Mouse (Mus musculus) ES-E14 (cell line): ENCODE data around the gene Ccdc40. TPM values are rescaled to one million over a fixed set of nuclear protein-coding genes. Genes with fewer than 3 reads are reported as not detected.

Source experiments
- DNase-seq: peaks from one replicate; pipeline ENCODE4 v3.0.0-alpha.2; 2013; ENCODE audit warnings: low read depth, low spot score
- H3K27ac ChIP-seq: 2 replicates; pipeline ENCODE4 v1.5.1; 2012; ENCODE audit warnings: low read depth, mild to moderate bottlenecking, low read length, moderate library complexity, mixed read lengths; ENCODE audit not compliant: poor library complexity, insufficient read depth, severe bottlenecking
- H3K36me3 ChIP-seq: 2 replicates; pipeline ENCODE4 v1.6.1; 2012; ENCODE audit warnings: mild to moderate bottlenecking, low read length, moderate library complexity, mixed read lengths; ENCODE audit not compliant: control insufficient read depth, poor library complexity, insufficient read depth, severe bottlenecking
- H3K4me1 ChIP-seq, 2 experiments: fragments of 150-350 bp in 1 of 2; sonication (generic) in 1 of 2; 2 replicates each; pipeline ENCODE4 v1.6.1; 2012; ENCODE audit warnings: low read length in 2 of 2, mild to moderate bottlenecking in 1 of 2, mixed read lengths in 1 of 2; ENCODE audit not compliant: control insufficient read depth in 2 of 2, insufficient read depth in 2 of 2, poor library complexity in 1 of 2
- H3K4me3 ChIP-seq, 2 experiments: fragments of 150-350 bp in 1 of 2; sonication (generic) in 1 of 2; 2 replicates each; pipeline ENCODE4 v1.5.1; 2012; ENCODE audit warnings: low read length in 2 of 2, low read depth in 1 of 2, mild to moderate bottlenecking in 1 of 2, mixed read lengths in 1 of 2; ENCODE audit not compliant: insufficient read depth in 1 of 2, poor library complexity in 1 of 2, severe bottlenecking in 1 of 2
- H3K9ac ChIP-seq: 2 replicates; pipeline ENCODE4 v1.6.1; 2012; ENCODE audit warnings: low read depth, mild to moderate bottlenecking, low read length, mixed read lengths; ENCODE audit not compliant: poor library complexity, insufficient read depth, severe bottlenecking
- H3K9me3 ChIP-seq: fragments of 150-350 bp; sonication (generic); 2 replicates; pipeline ENCODE4 v1.6.1; 2012; ENCODE audit warnings: low read depth, mild to moderate bottlenecking, low read length; ENCODE audit not compliant: control insufficient read depth, insufficient read depth
- CHD2 ChIP-seq: IDR thresholded peaks from 2 replicates; pipeline ENCODE4 v1.6.1; 2014; ENCODE audit warnings: mild to moderate bottlenecking, low read depth, low read length, inconsistent platforms
- HCFC1 ChIP-seq: IDR thresholded peaks from 2 replicates; pipeline ENCODE4 v1.6.1; 2012; ENCODE audit warnings: low read length, inconsistent platforms, borderline replicate concordance; ENCODE audit not compliant: insufficient read depth
- MAFK ChIP-seq: IDR thresholded peaks from 2 replicates; pipeline ENCODE4 v1.6.1; 2014; ENCODE audit warnings: mild to moderate bottlenecking, low read depth, low read length, inconsistent platforms; ENCODE audit not compliant: insufficient read depth
- ZC3H11A ChIP-seq: IDR thresholded peaks from 2 replicates; pipeline ENCODE4 v1.6.1; 2012; ENCODE audit warnings: low read depth, mild to moderate bottlenecking, inconsistent platforms, low read length, borderline replicate concordance
- ZNF384 ChIP-seq: IDR thresholded peaks from 2 replicates; pipeline ENCODE4 v1.6.1; 2012; ENCODE audit warnings: low read depth, low read length, inconsistent platforms
- in situ Hi-C, 2 experiments: fragments of 600-800 bp; cut with MboI; formaldehyde crosslinking; loops; one replicate each; pipeline ENCODE4 v1.15.1; 2025; ENCODE audit warnings: low sequenced_read_pairs in 2 of 2, inconsistent platforms in 1 of 2; ENCODE audit not compliant: unreplicated experiment in 2 of 2
- total RNA-seq: library from RNA; depleted of rRNA; stranded (reverse); fragments of 300-350 nt; gene quantifications from 2 replicates; pipeline ENCODE4 v1.2.3, GENCODE M21; 2012

Ccdc40 gene
- total RNA-seq, 1 experiment: 6.2 TPM

DNA sequence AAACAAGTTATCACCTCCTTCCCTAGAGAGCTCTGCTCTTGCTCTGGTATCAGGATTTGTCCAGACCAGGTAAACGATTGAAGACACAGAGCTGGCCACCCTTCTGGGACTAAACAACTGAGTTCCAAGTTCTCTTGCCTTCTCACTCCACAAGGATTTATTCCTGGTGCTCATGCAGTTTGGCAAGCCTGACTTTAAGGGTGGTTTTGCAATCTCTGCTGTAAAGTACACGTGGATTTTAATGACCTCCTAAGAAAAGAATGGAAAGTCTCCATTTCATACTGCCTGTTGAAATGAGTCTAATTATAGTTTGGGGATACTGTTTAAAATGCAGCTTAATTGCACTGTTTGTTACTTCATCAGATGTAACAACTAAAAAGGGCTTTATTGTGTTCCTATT lies 72.6 kb downstream of the Ccdc40 start:
- H3K9ac ChIP-seq: no peak overlapping the region
- peaks cover 2 to 6% of the 10 kb centered on the region in 2 experiments; a peak in 2 of 4 replicates for H3K4me1 ChIP-seq
- H3K36me3 ChIP-seq: peaks cover 19% of the 10 kb centered on the region
- H3K27ac ChIP-seq: no peak overlapping the region
- H3K4me3 ChIP-seq: peak overlapping the region in 1 of 2 experiments; percentile 64; a peak in 1 of 4 replicates
- no peak for DNase-seq
- TF ChIP-seq ZNF384: no peak
- TF ChIP-seq CHD2: no peak
- TF ChIP-seq ZC3H11A: no peak
- no peak for TF ChIP-seq MAFK
- TF ChIP-seq HCFC1: no peak
- H3K9me3 ChIP-seq: no peaks in the 10 kb centered on the region
- in situ Hi-C loops: no loop called here

DNA sequence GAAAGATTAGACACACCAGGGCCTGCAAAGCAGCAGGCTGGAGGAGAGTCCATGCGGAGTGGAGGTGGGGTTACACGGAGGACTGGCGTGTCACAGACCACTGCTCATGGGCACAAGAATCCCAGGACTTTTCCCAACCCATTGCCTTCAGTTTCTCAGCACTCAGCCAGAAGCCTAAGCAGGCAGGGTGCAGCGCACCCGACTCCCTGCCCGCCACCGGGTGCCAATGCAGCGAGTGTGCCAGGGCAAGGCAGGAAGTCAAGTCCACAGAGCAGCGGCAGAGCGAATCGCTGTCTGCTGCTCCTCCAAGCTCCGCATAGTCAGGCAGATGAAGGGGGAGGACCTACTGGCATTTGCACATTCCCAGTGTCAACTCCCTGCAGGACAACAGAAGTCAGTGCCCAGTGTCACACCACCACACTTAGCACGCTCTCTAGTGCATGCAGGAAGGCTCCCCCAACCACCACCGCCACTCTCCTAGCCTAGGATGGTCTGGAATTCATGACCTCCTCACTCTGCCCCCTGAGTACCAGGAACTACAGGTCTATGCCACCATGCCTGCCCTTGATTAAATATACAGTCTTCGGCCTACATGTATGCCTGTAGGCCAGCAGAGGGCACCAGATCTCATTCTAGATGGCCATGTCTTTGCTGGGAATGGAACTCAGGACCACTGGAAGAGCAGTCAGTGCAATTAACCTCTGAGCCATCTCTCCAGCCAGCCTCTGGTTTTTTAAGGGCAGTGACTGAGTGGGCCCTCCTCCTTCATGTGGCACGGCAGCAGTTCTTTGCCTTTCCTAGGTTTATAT lies 76.7 kb downstream of the Ccdc40 start:
- DNase-seq: peak; percentile 66
- no peaks in the 10 kb centered on the region for H3K36me3 ChIP-seq
- no peak overlapping the region for H3K27ac ChIP-seq
- H3K9ac ChIP-seq: peak overlapping the region; percentile 53; the same call in 1 of the 2 replicates
- TF ChIP-seq ZC3H11A (peak; percentile 18), ZNF384 (no peak), HCFC1 (no peak), MAFK (no peak)
- H3K9me3 ChIP-seq: no peaks in the 10 kb centered on the region
- H3K4me3 ChIP-seq: peak overlapping the region; percentile 32 to 48; a peak in 2 of 4 replicates
- in situ Hi-C loops: no loop called here
- H3K4me1 ChIP-seq: peaks cover 3 to 9% of the 10 kb centered on the region in 2 experiments; a peak in 1 of 4 replicates

DNA sequence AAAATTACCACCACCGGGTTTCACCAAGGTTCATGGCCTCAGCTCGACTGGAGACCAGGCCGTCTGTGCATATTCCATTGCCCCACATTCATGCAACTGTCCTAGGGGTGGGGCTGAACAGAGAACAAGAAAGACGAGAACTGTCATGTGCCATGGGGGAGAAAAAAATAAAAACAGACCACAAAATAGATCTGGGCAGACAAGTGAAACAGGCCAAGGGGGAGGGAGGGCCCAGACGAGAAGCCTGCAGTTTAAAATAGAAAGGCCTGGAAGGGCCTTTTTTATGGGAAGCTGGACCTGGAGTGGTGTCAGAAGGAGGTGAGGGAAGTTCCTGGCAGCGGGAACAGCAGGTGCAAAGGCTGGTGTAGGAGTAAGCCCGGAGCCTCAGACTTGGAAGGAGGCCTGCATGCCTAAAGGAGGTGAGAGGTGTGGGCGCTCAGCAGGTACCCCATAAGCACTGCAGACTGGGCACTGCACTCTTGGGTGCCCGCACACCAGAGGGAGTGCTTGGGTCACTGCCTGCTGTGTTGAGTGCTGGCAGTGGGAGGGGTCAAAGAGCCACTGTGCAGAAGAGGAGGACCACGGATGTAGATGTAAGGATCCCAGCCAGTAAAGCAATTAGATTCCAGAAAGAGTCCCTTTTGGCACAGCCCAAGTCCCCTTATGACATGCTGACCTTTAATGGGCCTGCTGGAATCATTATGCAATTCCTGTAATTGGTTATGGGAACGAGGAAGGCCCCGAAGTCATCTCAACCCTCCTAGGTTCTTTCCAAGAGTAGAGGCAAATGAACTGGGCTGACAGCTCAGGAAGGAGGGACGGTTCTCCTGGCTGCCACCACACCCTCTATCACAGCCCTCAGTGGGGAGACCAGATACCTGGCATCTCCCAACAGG lies 78.6 kb downstream of the Ccdc40 start:
- in situ Hi-C loops: no loop called here
- H3K4me3 ChIP-seq: no peak overlapping the region
- H3K9me3 ChIP-seq: no peaks in the 10 kb centered on the region
- no peaks in the 10 kb centered on the region for H3K36me3 ChIP-seq
- H3K9ac ChIP-seq: no peak overlapping the region
- no peak for DNase-seq
- TF ChIP-seq HCFC1 (no peak), ZNF384 (no peak), MAFK (no peak), CHD2 (no peak), ZC3H11A (no peak)
- peaks cover 3 to 11% of the 10 kb centered on the region in 2 experiments; a peak in 1 of 4 replicates for H3K4me1 ChIP-seq
- no peak overlapping the region for H3K27ac ChIP-seq

DNA sequence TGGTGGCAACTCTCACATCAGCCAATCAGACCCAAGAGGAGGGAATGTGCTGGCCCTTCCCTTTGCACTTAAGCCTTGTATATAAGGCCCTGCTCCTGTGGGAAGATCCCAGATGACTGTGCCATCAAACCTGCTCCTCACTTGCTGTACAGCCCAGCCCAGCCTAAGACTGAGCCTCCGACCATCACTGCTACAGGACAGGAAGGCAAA lies 79.2 kb downstream of the Ccdc40 start, which contains the start of gene Card14:
TSS of gene Card14 (plus strand) at position 111 of the 210 bp plus-strand sequence.
- in situ Hi-C loops: no loop called here
- Histone ChIP-seq H3K27ac (no peak within 1 kb of the TSS), H3K9ac (no peak within 1 kb of the TSS; the same call in 1 of the 2 replicates)

More for the DNA sequence above, 79.2 kb downstream of the Ccdc40 start, which contains the start of gene Card14:
- no peaks in the 10 kb centered on the region for H3K36me3 ChIP-seq
- no peaks in the 10 kb centered on the region for H3K9me3 ChIP-seq
- H3K4me3 ChIP-seq: no peak within 1 kb of the TSS
- TF ChIP-seq ZNF384 (no peak), ZC3H11A (no peak), CHD2 (no peak), HCFC1 (no peak), MAFK (no peak)
- no peak for DNase-seq
- peaks cover 3 to 11% of the 10 kb centered on the region in 2 experiments; a peak in 1 of 4 replicates for H3K4me1 ChIP-seq
